Mouse (Mus musculus) heart, adult 2 months (tissue): ENCODE results near the gene Rgl3. TPM values are rescaled to one million over a fixed set of nuclear protein-coding genes. Genes with fewer than 3 reads are reported as not detected.

ENCODE experiments used
- DNase-seq, 2 experiments: peaks; one replicate each; pipeline ENCODE4 v3.0.0; 2021
- H3K27ac ChIP-seq: fragments of 200-600 bp; 2 replicates; pipeline ENCODE4 v1.8.1; 2022
- H3K27me3 ChIP-seq: fragments of 200-500 bp; 2 replicates; pipeline ENCODE4 v1.6.1; 2012; ENCODE audit warnings: mild to moderate bottlenecking, low read length, inconsistent platforms, mixed read lengths; ENCODE audit not compliant: control insufficient read depth, insufficient read depth
- H3K36me3 ChIP-seq: fragments of 200-500 bp; 2 replicates; pipeline ENCODE4 v1.6.1; 2012; ENCODE audit warnings: low read length, inconsistent platforms; ENCODE audit not compliant: control insufficient read depth, insufficient read depth
- H3K4me1 ChIP-seq: fragments of 200-500 bp; 2 replicates; pipeline ENCODE4 v1.6.1; 2011; ENCODE audit warnings: low read length; ENCODE audit not compliant: control insufficient read depth, insufficient read depth
- H3K4me3 ChIP-seq: fragments of 200-600 bp; 2 replicates; pipeline ENCODE4 v1.8.1; 2022
- H3K79me2 ChIP-seq: fragments of 200-500 bp; replicated peaks from 2 replicates; pipeline ENCODE4 v1.6.1; 2012; ENCODE audit warnings: mild to moderate bottlenecking, inconsistent platforms, low read length, moderate library complexity, mixed read lengths; ENCODE audit not compliant: control insufficient read depth, insufficient read depth
- H3K9ac ChIP-seq: fragments of 200-500 bp; 2 replicates; pipeline ENCODE4 v1.6.1; 2012; ENCODE audit warnings: low read depth, mild to moderate bottlenecking, control low read depth, inconsistent platforms, low read length, mixed read lengths
- CTCF ChIP-seq: fragments of 200-600 bp; IDR thresholded peaks from 2 replicates; pipeline ENCODE4 v1.8.1; 2022; ENCODE audit warnings: antibody characterized with exemption, mild to moderate bottlenecking, moderate library complexity
- EP300 ChIP-seq: fragments of 200-500 bp; IDR thresholded peaks from 2 replicates; pipeline ENCODE4 v1.6.1; 2011; ENCODE audit warnings: low read depth, low read length, control low read depth; ENCODE audit not compliant: insufficient read depth
- POLR2A ChIP-seq: fragments of 200-500 bp; IDR thresholded peaks from 2 replicates; pipeline ENCODE4 v1.6.1; 2011; ENCODE audit warnings: mild to moderate bottlenecking, low read depth, low read length, control low read depth; ENCODE audit not compliant: insufficient read depth
- WGBS: fragments of 180-500 bp; shearing (Covaris S2); methylation state at CpG from one replicate; pipeline ENCODE4 v1.1.7; 2018; 5-methylcytosine and 5-hydroxymethylcytosine counted together
- intact Hi-C: fragments of 180-260 bp; cut with DNase I; formaldehyde crosslinking; loops from one replicate; pipeline ENCODE4 v1.15.1; 2025
- polyA plus RNA-seq: library from polyadenylated mRNA; depleted of rRNA; stranded (reverse); fragments of >200 nt; gene quantifications from 2 replicates; pipeline ENCODE4 v1.2.3, GENCODE M21; 2012
- total RNA-seq, 2 experiments: library from RNA; stranded (reverse); gene quantifications; 2 replicates each; pipeline ENCODE4 v1.2.3; 2021

Rgl3 gene
- total and polyA plus RNA-seq, 3 experiments, result 4.2 to 13.9 (median 4.8) TPM

GRCm38 (mm10) chr9:21934021-21934420 is 55.2 kb downstream of the Rgl3 start:
- H3K27me3 ChIP-seq, result no peaks in the 10 kb centered on the region
- H3K36me3 ChIP-seq, result no peaks in the 10 kb centered on the region
- intact Hi-C loops, result no loop called here
- H3K4me3 ChIP-seq, result no peak overlapping the region
- H3K9ac ChIP-seq, result no peak overlapping the region
- no peak overlapping the region for H3K27ac ChIP-seq
- DNase-seq, result no peak
- TF ChIP-seq POLR2A (no peak), EP300 (no peak), CTCF (no peak)
- 88% methylated on average over 12 of the region's 12 CpGs for WGBS
- no peaks in the 10 kb centered on the region for H3K79me2 ChIP-seq
- H3K4me1 ChIP-seq, result no peaks in the 10 kb centered on the region; the same call in 1 of the 2 replicates

DNA sequence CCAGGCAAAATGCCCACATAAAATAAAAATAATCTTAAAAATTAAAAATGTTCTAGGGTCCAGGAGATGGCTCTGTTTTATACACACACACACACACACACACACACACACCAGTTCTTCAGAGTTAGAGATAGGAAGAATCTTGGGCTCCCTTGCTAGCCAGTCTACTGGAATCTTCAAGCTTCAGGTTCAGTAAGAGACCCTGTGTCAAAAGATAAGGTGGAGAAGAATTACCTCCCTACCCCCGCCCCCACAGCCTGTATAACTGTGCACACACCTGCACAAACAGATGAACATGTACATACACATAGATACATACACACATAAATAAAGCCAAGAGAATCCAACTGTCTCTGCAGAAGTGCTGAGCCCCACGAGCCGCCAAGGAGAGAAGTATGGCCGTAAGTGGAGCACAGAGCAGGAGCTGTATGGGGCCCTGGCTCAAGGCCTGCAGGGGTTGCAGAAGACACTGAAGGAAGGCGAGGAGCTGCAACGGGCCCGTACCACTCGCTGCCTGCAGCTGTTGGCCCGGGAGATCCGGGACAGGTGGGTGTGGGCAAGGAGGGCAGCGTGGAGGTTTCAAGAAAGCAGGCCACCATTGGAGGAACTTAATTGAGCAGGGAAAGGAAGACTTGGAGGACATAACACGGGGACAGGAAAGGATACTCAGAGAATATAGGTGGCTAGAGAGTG is 56.7 kb downstream of the Rgl3 start:
- H3K27ac ChIP-seq, result no peak overlapping the region
- H3K79me2 ChIP-seq, result no peaks in the 10 kb centered on the region
- no peaks in the 10 kb centered on the region for H3K27me3 ChIP-seq
- WGBS, result 67% methylated on average over 12 of the region's 12 CpGs
- H3K4me3 ChIP-seq, result no peak overlapping the region
- DNase-seq, result no peak
- H3K9ac ChIP-seq, result no peak overlapping the region
- TF ChIP-seq EP300 (no peak), CTCF (no peak), POLR2A (no peak)
- no peaks in the 10 kb centered on the region for H3K36me3 ChIP-seq
- intact Hi-C loops, result no loop called here
- peaks cover 2% of the 10 kb centered on the region for H3K4me1 ChIP-seq

DNA sequence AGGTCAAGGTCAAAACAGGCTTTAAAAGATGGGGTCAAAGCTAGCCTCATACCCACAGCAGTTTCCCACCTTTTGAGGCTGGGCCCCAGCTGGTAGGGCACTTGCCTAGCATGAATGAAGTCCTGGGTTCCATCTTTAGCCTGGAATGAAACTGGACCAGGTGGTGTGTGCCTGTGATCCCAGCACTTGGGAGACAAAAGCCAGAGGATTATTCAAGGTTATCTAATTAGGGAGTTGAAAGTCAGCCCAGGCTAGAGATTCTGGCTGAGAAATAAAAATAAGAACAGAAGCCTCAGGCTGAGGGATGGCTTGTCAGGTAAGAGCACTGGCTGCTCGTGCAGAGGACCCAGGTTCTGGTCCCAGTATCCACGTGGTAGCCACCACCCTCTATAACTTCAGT is 57.2 kb downstream of the Rgl3 start:
- Histone ChIP-seq H3K4me1 (peaks cover 2% of the 10 kb centered on the region), H3K27me3 (no peaks in the 10 kb centered on the region), H3K9ac (no peak overlapping the region), H3K27ac (no peak overlapping the region; the same call in 1 of the 2 replicates), H3K4me3 (no peak overlapping the region), H3K79me2 (no peaks in the 10 kb centered on the region), H3K36me3 (no peaks in the 10 kb centered on the region)
- no peak for DNase-seq
- WGBS, result 51% methylated on average over 2 of the region's 2 CpGs
- TF ChIP-seq EP300 (no peak), CTCF (no peak)
- intact Hi-C loops, result no loop called here

DNA sequence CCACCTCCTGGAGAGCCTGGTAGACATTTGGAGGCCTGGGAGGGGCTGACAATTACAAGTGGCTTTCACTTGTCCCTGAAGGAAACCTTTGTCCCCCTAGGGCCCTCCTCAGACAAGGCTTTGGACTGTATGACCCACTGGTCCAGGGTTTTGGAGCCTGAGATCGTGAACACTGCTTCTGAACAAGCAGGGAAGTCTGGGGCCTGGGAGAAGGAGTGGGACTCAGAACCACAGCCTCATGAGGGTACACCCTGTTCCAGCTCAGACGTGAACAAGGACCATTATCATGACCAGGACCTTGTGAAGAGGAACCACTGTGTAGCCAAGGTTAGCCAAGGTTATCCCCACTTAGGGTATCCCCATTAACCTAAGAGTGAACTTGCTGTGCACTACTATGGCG is 60.0 kb downstream of the Rgl3 start:
- no peak for DNase-seq
- TF ChIP-seq CTCF (no peak), POLR2A (no peak), EP300 (no peak)
- peaks cover 4% of the 10 kb centered on the region for H3K36me3 ChIP-seq
- H3K4me1 ChIP-seq, result peaks cover 12% of the 10 kb centered on the region
- WGBS, result 76% methylated on average over 3 of the region's 3 CpGs
- no peaks in the 10 kb centered on the region for H3K79me2 ChIP-seq
- H3K27ac ChIP-seq, result no peak overlapping the region
- intact Hi-C loops, result no loop called here
- no peak overlapping the region for H3K9ac ChIP-seq
- H3K27me3 ChIP-seq, result no peaks in the 10 kb centered on the region
- no peak overlapping the region for H3K4me3 ChIP-seq

- Histone ChIP-seq H3K4me3 (peak within 1 kb of the TSS; percentile 68), H3K9ac (peak within 1 kb of the TSS; percentile 59), H3K27ac (peak within 1 kb of the TSS; percentile 83), H3K79me2 (no peaks in the 10 kb centered on the region), H3K4me1 (peaks cover 21% of the 10 kb centered on the region), H3K27me3 (no peaks in the 10 kb centered on the region), H3K36me3 (peaks cover 8% of the 10 kb centered on the region)
- TF ChIP-seq CTCF, result no peak
- TF ChIP-seq POLR2A, result peak; percentile 96
- TF ChIP-seq EP300, result peak; percentile 86
- intact Hi-C loops, result no loop called here
- DNase-seq, result peak; percentile 90 to 95
- under 1% methylated on average over 28 of the region's 28 CpGs for WGBS
Measured at GRCm38 (mm10) chr9:21927208-21927753, 62.0 kb downstream of the Rgl3 start, which contains the start of the genes Ccdc159 and Tmem205. Gene Ccdc159 (plus strand): TSS chr9:21927471. Gene Tmem205 (minus strand): TSS chr9:21927556.

GRCm38 (mm10) chr9:21926784-21927183 is 62.5 kb downstream of the Rgl3 start:
- 1% methylated on average over 6 of the region's 6 CpGs for WGBS
- no peaks in the 10 kb centered on the region for H3K27me3 ChIP-seq
- peak overlapping the region; percentile 59 for H3K9ac ChIP-seq
- DNase-seq, result no peak
- H3K27ac ChIP-seq, result peak overlapping the region; percentile 83
- H3K4me1 ChIP-seq, result peaks cover 21% of the 10 kb centered on the region
- intact Hi-C loops, result no loop called here
- no peak for TF ChIP-seq POLR2A
- TF ChIP-seq EP300, result no peak
- no peak for TF ChIP-seq CTCF
- H3K36me3 ChIP-seq, result peaks cover 8% of the 10 kb centered on the region
- no peaks in the 10 kb centered on the region for H3K79me2 ChIP-seq
- peak overlapping the region; percentile 68 for H3K4me3 ChIP-seq
